Mouse (Mus musculus) testis, postnatal 14 days (tissue): Measurements from ENCODE around the gene Zic2.
"Not testable (repeated sequence)": the region's sequence is repeated elsewhere in the genome, so short reads cannot be mapped to it uniquely, and the experiment has no call there.

Experiments used
- DNase-seq: peaks from one replicate; pipeline ENCODE4 v3.0.0; 2021; ENCODE audit warnings: low spot score

Gene Zic2

GRCm38 (mm10) chr14:122461966-122462365 lies 13.3 kb upstream of the Zic2 start:
- no peak for DNase-seq

- DNase-seq: no peak
Observed at GRCm38 (mm10) chr14:122462689-122463079, 12.6 kb upstream of the Zic2 start.

GRCm38 (mm10) chr14:122463080-122463691 lies 12.0 kb upstream of the Zic2 start:
- no peak for DNase-seq

- not testable (repeated sequence) for DNase-seq
Observed at GRCm38 (mm10) chr14:122463734-122464341, 11.4 kb upstream of the Zic2 start.

- no peak for DNase-seq
Observed at GRCm38 (mm10) chr14:122464351-122464762, 10.9 kb upstream of the Zic2 start.

GRCm38 (mm10) chr14:122464763-122465741 lies 10.2 kb upstream of the Zic2 start, which contains the start of gene Zic5:
Gene Zic5, minus strand, starts transcription at chr14:122465677.
- no peak for DNase-seq

- DNase-seq: no peak
Observed at GRCm38 (mm10) chr14:122465931-122466490, 9.2 kb upstream of the Zic2 start.

GRCm38 (mm10) chr14:122466756-122467362 lies 8.4 kb upstream of the Zic2 start:
- no peak for DNase-seq

- no peak for DNase-seq
Observed at GRCm38 (mm10) chr14:122467926-122468841, 7.1 kb upstream of the Zic2 start.

- no peak for DNase-seq
Observed at GRCm38 (mm10) chr14:122468971-122469755, 6.1 kb upstream of the Zic2 start.

- no peak for DNase-seq
Observed at GRCm38 (mm10) chr14:122471449-122472085, 3.7 kb upstream of the Zic2 start.

GRCm38 (mm10) chr14:122472161-122472560 lies 3.1 kb upstream of the Zic2 start:
- no peak for DNase-seq

GRCm38 (mm10) chr14:122472647-122473046 lies 2.6 kb upstream of the Zic2 start:
- no peak for DNase-seq

- no peak for DNase-seq
Observed at GRCm38 (mm10) chr14:122473211-122473751, 2.0 kb upstream of the Zic2 start.

GRCm38 (mm10) chr14:122474041-122474890 lies 969 bp upstream of the Zic2 start:
- DNase-seq: no peak

GRCm38 (mm10) chr14:122475557-122476040 lies 364 bp downstream of the Zic2 start:
- DNase-seq: no peak

- no peak for DNase-seq
Observed at GRCm38 (mm10) chr14:122476041-122476821, 996 bp downstream of the Zic2 start.
